Mouse (Mus musculus) testis, adult 2 months (tissue): ENCODE measurements around the gene Hmg20b.
A peak's percentile ranks its signal among the peaks of the same experiment; 100 is the strongest.

Source experiments
- CTCF ChIP-seq: fragments of 200-500 bp; IDR thresholded peaks from 2 replicates; pipeline ENCODE4 v1.5.1; 2012; ENCODE audit warnings: low read depth, mild to moderate bottlenecking, inconsistent platforms, low read length, moderate library complexity; ENCODE audit not compliant: control insufficient read depth, insufficient read depth, insufficient replicate concordance
- POLR2A ChIP-seq: fragments of 200-500 bp; IDR thresholded peaks from 2 replicates; pipeline ENCODE4 v1.6.1; 2012; ENCODE audit warnings: low read depth, mild to moderate bottlenecking, inconsistent platforms, low read length, moderate library complexity; ENCODE audit not compliant: control insufficient read depth

DNA sequence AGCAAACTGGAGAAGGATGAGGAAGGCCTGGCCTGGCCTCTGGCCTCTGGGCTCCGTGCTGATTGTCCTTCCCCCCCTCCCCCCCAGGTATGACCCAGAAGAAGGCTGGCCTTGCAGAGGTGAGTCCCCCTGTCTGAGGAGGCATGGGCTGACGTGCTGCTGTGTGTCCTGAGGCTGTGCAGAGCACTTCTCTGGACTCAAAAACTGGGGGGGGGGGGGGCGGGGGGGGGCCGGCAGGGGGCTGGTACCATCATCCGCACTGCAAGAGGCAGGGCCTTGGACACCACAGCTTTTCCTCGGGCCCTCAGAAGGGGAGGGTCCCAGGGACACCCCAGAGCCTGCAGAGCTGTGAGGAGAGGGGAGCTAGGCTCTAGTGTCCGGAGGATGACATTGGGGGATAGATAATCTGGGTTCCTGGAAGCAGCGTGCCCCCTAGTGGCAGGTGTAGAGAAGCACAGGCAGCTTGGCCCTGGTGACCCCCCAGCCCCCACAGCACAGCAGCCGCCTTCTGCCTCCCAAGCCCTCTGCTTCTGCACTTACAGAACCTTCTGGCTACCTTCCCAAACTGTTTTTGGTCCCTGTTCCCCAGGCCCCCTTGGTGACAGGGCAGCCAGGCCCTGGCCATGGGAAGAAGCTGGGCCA, 45.6 kb downstream of the Hmg20b start:
- TF ChIP-seq CTCF (peak; percentile 88), POLR2A (no peak)
